Mouse (Mus musculus) hindbrain, embryonic 11.5 days (tissue): ENCODE measurements around the gene Lama2. TPM values are rescaled to one million over a fixed set of nuclear protein-coding genes. Genes with fewer than 3 reads are reported as not detected.
A peak's percentile ranks its signal among the peaks of the same experiment; 100 is the strongest.
"Not testable (repeated sequence)": the region's sequence is repeated elsewhere in the genome, so short reads cannot be mapped to it uniquely, and the experiment has no call there.

ENCODE experiments used
- ATAC-seq: fragments of 200-750 bp; cut with Nextera tagmentation; 2 replicates; pipeline ENCODE4 v1.8.0; 2017; ENCODE audit warnings: mild to moderate bottlenecking, moderate TSS enrichment, moderate library complexity; ENCODE audit not compliant: low FRiP score
- DNase-seq: peaks from one replicate; pipeline ENCODE4 v3.0.0-alpha.2; 2015; ENCODE audit warnings: low spot score
- H3K27ac ChIP-seq: fragments of 300-500 bp; sonication (generic); 2 replicates; pipeline ENCODE4 v1.5.1; 2014; ENCODE audit warnings: mild to moderate bottlenecking, low read depth, low read length
- H3K27me3 ChIP-seq: fragments of 300-500 bp; sonication (generic); 2 replicates; pipeline ENCODE4 v1.6.1; 2014; ENCODE audit warnings: mild to moderate bottlenecking, low read length, moderate library complexity, mixed read lengths; ENCODE audit not compliant: control insufficient read depth, insufficient read depth
- H3K36me3 ChIP-seq: fragments of 300-500 bp; sonication (generic); 2 replicates; pipeline ENCODE4 v1.6.1; 2014; ENCODE audit warnings: mild to moderate bottlenecking, low read length, moderate library complexity, mixed read lengths; ENCODE audit not compliant: control insufficient read depth, insufficient read depth
- H3K4me1 ChIP-seq: fragments of 300-500 bp; sonication (generic); replicated peaks from 2 replicates; pipeline ENCODE4 v1.6.1; 2014; ENCODE audit warnings: low read length, mixed read lengths; ENCODE audit not compliant: control insufficient read depth, insufficient read depth
- H3K4me2 ChIP-seq: fragments of 300-500 bp; sonication (generic); replicated peaks from 2 replicates; pipeline ENCODE4 v1.6.1; 2014; ENCODE audit warnings: mild to moderate bottlenecking, low read depth, low read length
- H3K4me3 ChIP-seq: fragments of 300-500 bp; sonication (generic); 2 replicates; pipeline ENCODE4 v1.5.1; 2014; ENCODE audit warnings: low read depth, low read length
- H3K9ac ChIP-seq: fragments of 300-500 bp; sonication (generic); 2 replicates; pipeline ENCODE4 v1.6.1; 2014; ENCODE audit warnings: low read depth, low read length
- H3K9me3 ChIP-seq: fragments of 300-500 bp; sonication (generic); 2 replicates; pipeline ENCODE4 v1.6.1; 2016; ENCODE audit warnings: low read length; ENCODE audit not compliant: control insufficient read depth
- WGBS: fragments of 180-500 bp; shearing (Covaris S2); extraction: QIAGEN DNeasy Blood & Tissue Kit; methylation state at CpG from one replicate; pipeline ENCODE4 v1.1.7; 2014; 5-methylcytosine and 5-hydroxymethylcytosine counted together
- polyA plus RNA-seq: library from polyadenylated mRNA; unstranded; fragments of >200 nt; fragmentation: Nextera tagmentation; extraction: Ambion mirVana; gene quantifications from 2 replicates; pipeline ENCODE4 v1.2.1, GENCODE M21; 2014

The Lama2 gene
- polyA plus RNA-seq, 1 experiment from 2014 or later = 14.8 TPM

- no peaks in the 10 kb centered on the region for H3K4me1 ChIP-seq
- H3K4me3 ChIP-seq = no peak overlapping the region
- no peak for ATAC-seq
- no peak overlapping the region for H3K9ac ChIP-seq
- no peak for DNase-seq
- no peaks in the 10 kb centered on the region for H3K9me3 ChIP-seq
- H3K27me3 ChIP-seq = no peaks in the 10 kb centered on the region
- WGBS = 81% methylated on average over 6 of the region's 6 CpGs
- H3K27ac ChIP-seq = no peak overlapping the region
- H3K36me3 ChIP-seq = no peaks in the 10 kb centered on the region
- no peak overlapping the region for H3K4me2 ChIP-seq
These were observed 623.6 kb downstream of the Lama2 start for GRCm38 (mm10) chr10:26995987-26996386.

GRCm38 (mm10) chr10:26995182-26995975, 624.2 kb downstream of the Lama2 start:
- H3K27me3 ChIP-seq = no peaks in the 10 kb centered on the region
- H3K36me3 ChIP-seq = no peaks in the 10 kb centered on the region
- H3K27ac ChIP-seq = no peak overlapping the region
- no peak overlapping the region for H3K4me3 ChIP-seq
- DNase-seq (peak; percentile 67), ATAC-seq (peak; percentile 54; the same call in 1 of the 2 replicates)
- no peak overlapping the region for H3K9ac ChIP-seq
- no peaks in the 10 kb centered on the region for H3K9me3 ChIP-seq
- 77% methylated on average over 8 of the region's 8 CpGs for whole genome bisulfite sequencing
- no peaks in the 10 kb centered on the region for H3K4me1 ChIP-seq
- no peak overlapping the region for H3K4me2 ChIP-seq

- 80% methylated on average over 8 of the region's 8 CpGs for WGBS
- H3K27ac ChIP-seq = no peak overlapping the region
- H3K9ac ChIP-seq = no peak overlapping the region
- no peak overlapping the region for H3K4me2 ChIP-seq
- no peak overlapping the region for H3K4me3 ChIP-seq
- DNase-seq (no peak), ATAC-seq (no peak)
- H3K36me3 ChIP-seq = no peaks in the 10 kb centered on the region
- no peaks in the 10 kb centered on the region for H3K4me1 ChIP-seq
- no peaks in the 10 kb centered on the region for H3K9me3 ChIP-seq
- H3K27me3 ChIP-seq = no peaks in the 10 kb centered on the region
These were observed 625.4 kb downstream of the Lama2 start for GRCm38 (mm10) chr10:26993971-26994761.

- H3K27me3 ChIP-seq = no peaks in the 10 kb centered on the region
- WGBS = 54% methylated on average over 1 of the region's 1 CpGs
- no peak for DNase-seq
- no peak for ATAC-seq
- no peak overlapping the region for H3K27ac ChIP-seq
- no peak overlapping the region for H3K4me2 ChIP-seq
- H3K9ac ChIP-seq = no peak overlapping the region
- no peaks in the 10 kb centered on the region for H3K36me3 ChIP-seq
- H3K9me3 ChIP-seq = no peaks in the 10 kb centered on the region
- H3K4me1 ChIP-seq = no peaks in the 10 kb centered on the region
- no peak overlapping the region for H3K4me3 ChIP-seq
These were observed 634.1 kb downstream of the Lama2 start for GRCm38 (mm10) chr10:26985451-26985850.

GRCm38 (mm10) chr10:26984082-26984481, 635.5 kb downstream of the Lama2 start:
- H3K36me3 ChIP-seq, ATAC-seq, DNase-seq, H3K9ac ChIP-seq, H3K4me2 ChIP-seq, H3K27ac ChIP-seq, H3K4me1 ChIP-seq, H3K4me3 ChIP-seq, H3K9me3 ChIP-seq, H3K27me3 ChIP-seq: not testable (repeated sequence)
- WGBS = 89% methylated on average over 5 of the region's 5 CpGs

GRCm38 (mm10) chr10:26983583-26983982, 636.0 kb downstream of the Lama2 start:
- H3K4me2 ChIP-seq = no peak overlapping the region
- DNase-seq (no peak), ATAC-seq (no peak)
- no peak overlapping the region for H3K4me3 ChIP-seq
- H3K9me3 ChIP-seq = no peaks in the 10 kb centered on the region
- H3K36me3 ChIP-seq = no peaks in the 10 kb centered on the region
- no peak overlapping the region for H3K27ac ChIP-seq
- no peaks in the 10 kb centered on the region for H3K27me3 ChIP-seq
- no peaks in the 10 kb centered on the region for H3K4me1 ChIP-seq
- WGBS = 91% methylated on average over 1 of the region's 1 CpGs
- no peak overlapping the region for H3K9ac ChIP-seq

GRCm38 (mm10) chr10:26982621-26983020, 636.9 kb downstream of the Lama2 start:
- Histone ChIP-seq H3K4me1 (no peaks in the 10 kb centered on the region), H3K4me3 (no peak overlapping the region)
- 84% methylated on average over 2 of the region's 2 CpGs for whole genome bisulfite sequencing

GRCm38 (mm10) chr10:26975372-26975771, 644.2 kb downstream of the Lama2 start:
- H3K4me3 ChIP-seq = no peak overlapping the region
- no peak overlapping the region for H3K9ac ChIP-seq
- H3K27ac ChIP-seq = no peak overlapping the region
- H3K27me3 ChIP-seq = no peaks in the 10 kb centered on the region
- 94% methylated on average over 3 of the region's 3 CpGs for WGBS
- no peaks in the 10 kb centered on the region for H3K4me1 ChIP-seq
- no peaks in the 10 kb centered on the region for H3K36me3 ChIP-seq
- H3K9me3 ChIP-seq = no peaks in the 10 kb centered on the region
- H3K4me2 ChIP-seq = no peak overlapping the region
- ATAC-seq (no peak), DNase-seq (no peak)

More at GRCm38 (mm10) chr10:26982621-26983020, 636.9 kb downstream of the Lama2 start:
- Histone ChIP-seq H3K9me3 (no peaks in the 10 kb centered on the region), H3K4me2 (no peak overlapping the region), H3K9ac (no peak overlapping the region), H3K36me3 (no peaks in the 10 kb centered on the region), H3K27ac (no peak overlapping the region), H3K27me3 (no peaks in the 10 kb centered on the region)
- DNase-seq (no peak), ATAC-seq (no peak)
